Mouse (Mus musculus) embryonic facial prominence, embryonic 10.5 days (tissue): ENCODE data around the gene Ran. TPM values are rescaled to one million over a fixed set of nuclear protein-coding genes. Genes with fewer than 3 reads are reported as not detected.
A peak's percentile ranks its signal among the peaks of the same experiment; 100 is the strongest.

ENCODE experiments used
- DNase-seq: peaks from one replicate; pipeline ENCODE4 v3.0.0-alpha.2; 2017; ENCODE audit warnings: low spot score
- H3K27ac ChIP-seq: fragments of 300-500 bp; sonication (generic); replicated peaks from 2 replicates; pipeline ENCODE4 v1.5.1; 2016; ENCODE audit warnings: mild to moderate bottlenecking
- H3K27me3 ChIP-seq: fragments of 300-500 bp; sonication (generic); replicated peaks from 2 replicates; pipeline ENCODE4 v1.6.1; 2016; ENCODE audit warnings: low read depth, mild to moderate bottlenecking; ENCODE audit not compliant: poor library complexity, severe bottlenecking
- H3K36me3 ChIP-seq: fragments of 300-500 bp; sonication (generic); replicated peaks from 2 replicates; pipeline ENCODE4 v1.6.1; 2016; ENCODE audit warnings: mild to moderate bottlenecking, moderate library complexity
- H3K4me1 ChIP-seq: fragments of 300-500 bp; sonication (generic); 2 replicates; pipeline ENCODE4 v1.6.1; 2016
- H3K4me3 ChIP-seq: fragments of 300-500 bp; sonication (generic); 2 replicates; pipeline ENCODE4 v1.5.1; 2016; ENCODE audit warnings: mild to moderate bottlenecking, moderate library complexity
- H3K9me3 ChIP-seq: fragments of 300-500 bp; sonication (generic); 2 replicates; pipeline ENCODE4 v1.6.1; 2016; ENCODE audit warnings: mild to moderate bottlenecking
- WGBS: fragments of 180-500 bp; shearing (Covaris S2); methylation state at CpG from one replicate; pipeline ENCODE4 v1.1.7; 2016; 5-methylcytosine and 5-hydroxymethylcytosine counted together
- polyA plus RNA-seq: library from polyadenylated mRNA; unstranded; fragments of >200 nt; fragmentation: Nextera tagmentation; extraction: Ambion mirVana; gene quantifications from 2 replicates; pipeline ENCODE4 v1.2.1, GENCODE M21; 2016

The Ran gene
- polyA plus RNA-seq, 1 experiment from 2014 or later: 958 TPM

GRCm38 (mm10) chr5:129052636-129053355, 32.9 kb downstream of the Ran start:
- peak; percentile 26 for DNase-seq
- WGBS: 34% methylated on average over 20 of the region's 20 CpGs
- Histone ChIP-seq H3K4me3 (0 out of 2 replicates have a peak overlapping the region, but pooled peaks have one; percentile 13), H3K9me3 (no peaks in the 10 kb centered on the region), H3K27ac (peak overlapping the region; percentile 48), H3K27me3 (no peaks in the 10 kb centered on the region), H3K36me3 (no peaks in the 10 kb centered on the region), H3K4me1 (peaks cover 9% of the 10 kb centered on the region)

- no peaks in the 10 kb centered on the region for H3K27me3 ChIP-seq
- H3K36me3 ChIP-seq: no peaks in the 10 kb centered on the region
- no peak for DNase-seq
- peaks cover 5% of the 10 kb centered on the region; the same call in 1 of the 2 replicates for H3K4me1 ChIP-seq
- no peaks in the 10 kb centered on the region for H3K9me3 ChIP-seq
- no peak overlapping the region for H3K27ac ChIP-seq
- 88% methylated on average over 9 of the region's 9 CpGs for WGBS
- H3K4me3 ChIP-seq: no peak overlapping the region
These were observed 34.9 kb downstream of the Ran start for GRCm38 (mm10) chr5:129054675-129055284.

GRCm38 (mm10) chr5:129059116-129059515, 39.2 kb downstream of the Ran start:
- WGBS: 82% methylated on average over 3 of the region's 3 CpGs
- Histone ChIP-seq H3K36me3 (no peaks in the 10 kb centered on the region), H3K27me3 (peaks cover 24% of the 10 kb centered on the region), H3K27ac (no peak overlapping the region), H3K4me1 (peaks cover 6% of the 10 kb centered on the region), H3K4me3 (no peak overlapping the region), H3K9me3 (no peaks in the 10 kb centered on the region)
- DNase-seq: no peak

- DNase-seq: peak; percentile 65
- H3K9me3 ChIP-seq: no peaks in the 10 kb centered on the region
- peaks cover 24% of the 10 kb centered on the region for H3K27me3 ChIP-seq
- no peak overlapping the region for H3K4me3 ChIP-seq
- H3K4me1 ChIP-seq: peaks cover 6% of the 10 kb centered on the region
- 23% methylated on average over 13 of the region's 13 CpGs for WGBS
- no peaks in the 10 kb centered on the region for H3K36me3 ChIP-seq
- no peak overlapping the region for H3K27ac ChIP-seq
These were observed 41.7 kb downstream of the Ran start for GRCm38 (mm10) chr5:129061579-129061978.

GRCm38 (mm10) chr5:129063037-129063791, 43.3 kb downstream of the Ran start:
- peak; percentile 83 for DNase-seq
- Histone ChIP-seq H3K27ac (no peak overlapping the region), H3K4me1 (peaks cover 6% of the 10 kb centered on the region), H3K9me3 (no peaks in the 10 kb centered on the region), H3K27me3 (peaks cover 24% of the 10 kb centered on the region), H3K4me3 (peak overlapping the region; percentile 31), H3K36me3 (no peaks in the 10 kb centered on the region)
- 15% methylated on average over 21 of the region's 21 CpGs for WGBS

GRCm38 (mm10) chr5:129063792-129064087, 43.9 kb downstream of the Ran start:
- Histone ChIP-seq H3K27ac (no peak overlapping the region), H3K27me3 (peaks cover 24% of the 10 kb centered on the region), H3K9me3 (no peaks in the 10 kb centered on the region), H3K36me3 (no peaks in the 10 kb centered on the region), H3K4me1 (peaks cover 6% of the 10 kb centered on the region), H3K4me3 (peak overlapping the region; percentile 31)
- no peak for DNase-seq
- WGBS: 59% methylated on average over 8 of the region's 8 CpGs

GRCm38 (mm10) chr5:129064186-129064585, 44.3 kb downstream of the Ran start:
- Histone ChIP-seq H3K4me1 (peaks cover 6% of the 10 kb centered on the region), H3K9me3 (no peaks in the 10 kb centered on the region), H3K27ac (no peak overlapping the region), H3K27me3 (peaks cover 24% of the 10 kb centered on the region), H3K36me3 (no peaks in the 10 kb centered on the region), H3K4me3 (no peak overlapping the region)
- WGBS: 79% methylated on average over 11 of the region's 11 CpGs
- DNase-seq: no peak

- H3K4me3 ChIP-seq: no peak overlapping the region
- 82% methylated on average over 12 of the region's 12 CpGs for WGBS
- H3K9me3 ChIP-seq: no peaks in the 10 kb centered on the region
- no peak overlapping the region for H3K27ac ChIP-seq
- peaks cover 6% of the 10 kb centered on the region for H3K4me1 ChIP-seq
- DNase-seq: no peak
- H3K27me3 ChIP-seq: peaks cover 23% of the 10 kb centered on the region
- no peaks in the 10 kb centered on the region for H3K36me3 ChIP-seq
These were observed 45.4 kb downstream of the Ran start for GRCm38 (mm10) chr5:129065301-129065700.

- H3K27me3 ChIP-seq: peaks cover 17% of the 10 kb centered on the region
- peaks cover 8% of the 10 kb centered on the region for H3K4me1 ChIP-seq
- 82% methylated on average over 9 of the region's 9 CpGs for WGBS
- no peak overlapping the region for H3K4me3 ChIP-seq
- H3K27ac ChIP-seq: no peak overlapping the region
- DNase-seq: no peak
- no peaks in the 10 kb centered on the region for H3K9me3 ChIP-seq
- no peaks in the 10 kb centered on the region for H3K36me3 ChIP-seq
These were observed 46.1 kb downstream of the Ran start for GRCm38 (mm10) chr5:129065946-129066345.

- Histone ChIP-seq H3K9me3 (no peaks in the 10 kb centered on the region), H3K36me3 (no peaks in the 10 kb centered on the region), H3K27ac (no peak overlapping the region), H3K27me3 (peaks cover 15% of the 10 kb centered on the region), H3K4me3 (no peak overlapping the region), H3K4me1 (peaks cover 10% of the 10 kb centered on the region)
- WGBS: 92% methylated on average over 8 of the region's 8 CpGs
- no peak for DNase-seq
These were observed 46.8 kb downstream of the Ran start for GRCm38 (mm10) chr5:129066541-129067230.

GRCm38 (mm10) chr5:129067231-129067834, 47.5 kb downstream of the Ran start:
- Histone ChIP-seq H3K4me3 (no peak overlapping the region), H3K36me3 (no peaks in the 10 kb centered on the region), H3K4me1 (peaks cover 10% of the 10 kb centered on the region), H3K27ac (no peak overlapping the region), H3K9me3 (no peaks in the 10 kb centered on the region), H3K27me3 (peaks cover 9% of the 10 kb centered on the region)
- DNase-seq: no peak
- WGBS: 83% methylated on average over 13 of the region's 13 CpGs

GRCm38 (mm10) chr5:129071761-129072280, 52.0 kb downstream of the Ran start:
- Histone ChIP-seq H3K27ac (no peak overlapping the region), H3K36me3 (no peaks in the 10 kb centered on the region), H3K4me1 (peaks cover 5% of the 10 kb centered on the region; the same call in 1 of the 2 replicates), H3K9me3 (no peaks in the 10 kb centered on the region), H3K4me3 (no peak overlapping the region), H3K27me3 (no peaks in the 10 kb centered on the region)
- no peak for DNase-seq
- WGBS: 84% methylated on average over 14 of the region's 14 CpGs
